Mouse (Mus musculus): ENCODE measurements around the gene C2. TPM values are rescaled to one million over a fixed set of nuclear protein-coding genes. Genes with fewer than 3 reads are reported as not detected.

C2 gene
- polyA plus RNA-seq, 1 experiment from 2014 or later: 0.84 TPM

Small RNAs within 50 kb of the gene (microRNA-seq; reads per million reads assigned to microRNA genes)
- gene Mir6970 (0.61 reads per million), gene Mir6971 (1.2 reads per million), gene Mir6972 (not detected)

Other genes starting within 250 kb of the C2 start
- 1.3 and 1.4 TPM in 2 replicates for gene Tnxb, start 227.7 kb downstream of the C2 start, polyA plus RNA-seq (2015; fragmentation: Nextera tagmentation; extraction: Ambion mirVana)
- 0.11 and 0.21 TPM in 2 replicates for gene C4b, start 154.4 kb downstream of the C2 start, polyA plus RNA-seq (2015; fragmentation: Nextera tagmentation; extraction: Ambion mirVana)
- not detected in 2 replicates for gene Cyp21a1, start 93.7 kb downstream of the C2 start, polyA plus RNA-seq (2015; fragmentation: Nextera tagmentation; extraction: Ambion mirVana)
- 17.4 and 18.3 TPM in 2 replicates for gene Stk19, start 61.3 kb downstream of the C2 start, polyA plus RNA-seq (2015; fragmentation: Nextera tagmentation; extraction: Ambion mirVana)
- 32.3 and 34.9 TPM in 2 replicates for gene Dxo, start 61.2 kb downstream of the C2 start, polyA plus RNA-seq (2015; fragmentation: Nextera tagmentation; extraction: Ambion mirVana)
- 27.3 and 30.6 TPM in 2 replicates for gene Skiv2l, start 48.1 kb downstream of the C2 start, polyA plus RNA-seq (2015; fragmentation: Nextera tagmentation; extraction: Ambion mirVana)
- 68.5 and 70.9 TPM in 2 replicates for gene Nelfe, start 47.9 kb downstream of the C2 start, polyA plus RNA-seq (2015; fragmentation: Nextera tagmentation; extraction: Ambion mirVana)
- 2.3 and 5.6 TPM in 2 replicates for gene Cfb, start 35.7 kb downstream of the C2 start, polyA plus RNA-seq (2015; fragmentation: Nextera tagmentation; extraction: Ambion mirVana)
- 1.5 and 2.0 TPM in 2 replicates for gene Zbtb12, start 18.8 kb downstream of the C2 start, polyA plus RNA-seq (2015; fragmentation: Nextera tagmentation; extraction: Ambion mirVana)
- gene Gm20547, start 16.2 kb downstream of the C2 start, polyA plus RNA-seq (2015; fragmentation: Nextera tagmentation; extraction: Ambion mirVana): not detected in 2 replicates
- gene Ehmt2, start 204 bp upstream of the C2 start, polyA plus RNA-seq (2015; fragmentation: Nextera tagmentation; extraction: Ambion mirVana): 38.8 and 42.4 TPM in 2 replicates
- 0.15 TPM in 1 of 2 replicates, not detected in the other for gene Slc44a4, start 16.2 kb upstream of the C2 start, polyA plus RNA-seq (2015; fragmentation: Nextera tagmentation; extraction: Ambion mirVana)
- gene Neu1, start 33.0 kb upstream of the C2 start, polyA plus RNA-seq (2015; fragmentation: Nextera tagmentation; extraction: Ambion mirVana): 18.1 and 19.2 TPM in 2 replicates
- gene Hspa1b, start 61.0 kb upstream of the C2 start, polyA plus RNA-seq (2015; fragmentation: Nextera tagmentation; extraction: Ambion mirVana): 0.19 and 0.20 TPM in 2 replicates
- not detected in 2 replicates for gene Gm20481, start 71.6 kb upstream of the C2 start, polyA plus RNA-seq (2015; fragmentation: Nextera tagmentation; extraction: Ambion mirVana)
- 3.9 TPM in 2 replicates for gene Hspa1a, start 73.9 kb upstream of the C2 start, polyA plus RNA-seq (2015; fragmentation: Nextera tagmentation; extraction: Ambion mirVana)
- gene Hspa1l, start 74.4 kb upstream of the C2 start, polyA plus RNA-seq (2015; fragmentation: Nextera tagmentation; extraction: Ambion mirVana): 2.1 and 2.2 TPM in 2 replicates
- 145 and 153 TPM in 2 replicates for gene Lsm2, start 83.6 kb upstream of the C2 start, polyA plus RNA-seq (2015; fragmentation: Nextera tagmentation; extraction: Ambion mirVana)
- 59.9 and 63.0 TPM in 2 replicates for gene Vars, start 102.7 kb upstream of the C2 start, polyA plus RNA-seq (2015; fragmentation: Nextera tagmentation; extraction: Ambion mirVana)
- gene Vwa7, start 118.3 kb upstream of the C2 start, polyA plus RNA-seq (2015; fragmentation: Nextera tagmentation; extraction: Ambion mirVana): 0.45 and 0.52 TPM in 2 replicates
- 3.2 and 4.2 TPM in 2 replicates for gene Sapcd1, start 129.8 kb upstream of the C2 start, polyA plus RNA-seq (2015; fragmentation: Nextera tagmentation; extraction: Ambion mirVana)
- 4.0 and 4.1 TPM in 2 replicates for gene Msh5, start 148.5 kb upstream of the C2 start, polyA plus RNA-seq (2015; fragmentation: Nextera tagmentation; extraction: Ambion mirVana)
- 351 and 389 TPM in 2 replicates for gene Clic1, start 151.7 kb upstream of the C2 start, polyA plus RNA-seq (2015; fragmentation: Nextera tagmentation; extraction: Ambion mirVana)
- 194 and 207 TPM in 2 replicates for gene Ddah2, start 160.8 kb upstream of the C2 start, polyA plus RNA-seq (2015; fragmentation: Nextera tagmentation; extraction: Ambion mirVana)
- not detected in 2 replicates for gene Ly6g6c, start 167.1 kb upstream of the C2 start, polyA plus RNA-seq (2015; fragmentation: Nextera tagmentation; extraction: Ambion mirVana)
- gene Mpig6b, start 167.9 kb upstream of the C2 start, polyA plus RNA-seq (2015; fragmentation: Nextera tagmentation; extraction: Ambion mirVana): 0.92 and 1.4 TPM in 2 replicates
- 0.36 and 0.62 TPM in 2 replicates for gene Ly6g6e, start 178.6 kb upstream of the C2 start, polyA plus RNA-seq (2015; fragmentation: Nextera tagmentation; extraction: Ambion mirVana)
- 1.7 and 1.9 TPM in 2 replicates for gene Ly6g6d, start 179.8 kb upstream of the C2 start, polyA plus RNA-seq (2015; fragmentation: Nextera tagmentation; extraction: Ambion mirVana)
- gene Ly6g6f, start 187.3 kb upstream of the C2 start, polyA plus RNA-seq (2015; fragmentation: Nextera tagmentation; extraction: Ambion mirVana): 0.73 and 1.0 TPM in 2 replicates
- 67.0 and 69.5 TPM in 2 replicates for gene Abhd16a, start 191.0 kb upstream of the C2 start, polyA plus RNA-seq (2015; fragmentation: Nextera tagmentation; extraction: Ambion mirVana)
- not detected in 2 replicates for gene Ly6g5c, start 210.0 kb upstream of the C2 start, polyA plus RNA-seq (2015; fragmentation: Nextera tagmentation; extraction: Ambion mirVana)
- gene Ly6g5b, start 217.2 kb upstream of the C2 start, polyA plus RNA-seq (2015; fragmentation: Nextera tagmentation; extraction: Ambion mirVana): 0.40 and 0.80 TPM in 2 replicates
- gene Gpank1, start 223.2 kb upstream of the C2 start, polyA plus RNA-seq (2015; fragmentation: Nextera tagmentation; extraction: Ambion mirVana): 10.7 and 14.1 TPM in 2 replicates
- 215 and 231 TPM in 2 replicates for gene Csnk2b, start 223.8 kb upstream of the C2 start, polyA plus RNA-seq (2015; fragmentation: Nextera tagmentation; extraction: Ambion mirVana)
- gene D17H6S53E, start 228.1 kb upstream of the C2 start, polyA plus RNA-seq (2015; fragmentation: Nextera tagmentation; extraction: Ambion mirVana): 8.7 and 9.7 TPM in 2 replicates
- gene Apom, start 233.8 kb upstream of the C2 start, polyA plus RNA-seq (2015; fragmentation: Nextera tagmentation; extraction: Ambion mirVana): 2.2 and 19.0 TPM in 2 replicates
- 45.1 and 46.1 TPM in 2 replicates for gene Bag6, start 236.9 kb upstream of the C2 start, polyA plus RNA-seq (2015; fragmentation: Nextera tagmentation; extraction: Ambion mirVana)